Mouse (Mus musculus): ENCODE results near the gene Txlnb. TPM values are rescaled to one million over a fixed set of nuclear protein-coding genes. Genes with fewer than 3 reads are reported as not detected.
A peak's percentile ranks its signal among the peaks of the same experiment; 100 is the strongest.

Txlnb gene
- polyA plus RNA-seq, 1 experiment from 2014 or later = 0.57 TPM

- H3K9me3 ChIP-seq (replicated peaks; ENCODE audit: control insufficient read depth, low read length) = no peaks in the 10 kb centered on the region
- H3K27me3 ChIP-seq (replicated peaks; ENCODE audit: control insufficient read depth, insufficient read depth, low read length) = no peaks in the 10 kb centered on the region
- H3K9ac ChIP-seq (ENCODE audit: low read length) = no peak overlapping the region
- H3K4me3 ChIP-seq (ENCODE audit: low read depth, low read length) = no peak overlapping the region
- no peak overlapping the region for H3K4me2 ChIP-seq (ENCODE audit: low read length)
- WGBS = 90% methylated on average over 6 of the region's 6 CpGs
- DNase-seq (ENCODE audit: low spot score) (no peak), ATAC-seq (no peak)
- H3K4me1 ChIP-seq (ENCODE audit: control insufficient read depth, insufficient read depth, low read length) = no peaks in the 10 kb centered on the region
- H3K36me3 ChIP-seq (ENCODE audit: control insufficient read depth, insufficient read depth, low read length) = no peaks in the 10 kb centered on the region
- no peak overlapping the region for H3K27ac ChIP-seq (ENCODE audit: low read depth, low read length)
These were observed 39.0 kb downstream of the Txlnb start for GRCm38 (mm10) chr10:17835031-17835430.

- H3K9ac ChIP-seq (ENCODE audit: low read length) = no peak overlapping the region
- no peak for DNase-seq (ENCODE audit: low spot score)
- no peaks in the 10 kb centered on the region for H3K27me3 ChIP-seq (replicated peaks; ENCODE audit: control insufficient read depth, insufficient read depth, low read length)
- H3K36me3 ChIP-seq (ENCODE audit: control insufficient read depth, insufficient read depth, low read length) = no peaks in the 10 kb centered on the region
- H3K9me3 ChIP-seq (replicated peaks; ENCODE audit: control insufficient read depth, low read length) = no peaks in the 10 kb centered on the region
- no peak overlapping the region for H3K4me2 ChIP-seq (ENCODE audit: low read length)
- ATAC-seq = no peak
- 90% methylated on average over 1 of the region's 1 CpGs for WGBS
- H3K4me1 ChIP-seq (ENCODE audit: control insufficient read depth, insufficient read depth, low read length) = no peaks in the 10 kb centered on the region
- no peak overlapping the region for H3K27ac ChIP-seq (ENCODE audit: low read depth, low read length)
- no peak overlapping the region for H3K4me3 ChIP-seq (ENCODE audit: low read depth, low read length)
These were observed 40.2 kb downstream of the Txlnb start for GRCm38 (mm10) chr10:17836275-17836674.

GRCm38 (mm10) chr10:17842030-17842429 lies 46.0 kb downstream of the Txlnb start:
- 76% methylated on average over 3 of the region's 3 CpGs for WGBS
- no peak for ATAC-seq
- H3K27ac ChIP-seq (ENCODE audit: low read depth, low read length) = no peak overlapping the region
- H3K4me1 ChIP-seq (ENCODE audit: control insufficient read depth, insufficient read depth, low read length) = no peaks in the 10 kb centered on the region
- no peaks in the 10 kb centered on the region for H3K36me3 ChIP-seq (ENCODE audit: control insufficient read depth, insufficient read depth, low read length)
- H3K4me3 ChIP-seq (ENCODE audit: low read depth, low read length) = no peak overlapping the region
- H3K27me3 ChIP-seq (replicated peaks; ENCODE audit: control insufficient read depth, insufficient read depth, low read length) = no peaks in the 10 kb centered on the region
- H3K9me3 ChIP-seq (replicated peaks; ENCODE audit: control insufficient read depth, low read length) = 0 out of 2 replicates have a peak, but pooled peaks cover under 1% of the 10 kb centered on the region
- no peak overlapping the region for H3K4me2 ChIP-seq (ENCODE audit: low read length)
- H3K9ac ChIP-seq (ENCODE audit: low read length) = no peak overlapping the region
- peak; percentile 27 for DNase-seq (ENCODE audit: low spot score)

DNA sequence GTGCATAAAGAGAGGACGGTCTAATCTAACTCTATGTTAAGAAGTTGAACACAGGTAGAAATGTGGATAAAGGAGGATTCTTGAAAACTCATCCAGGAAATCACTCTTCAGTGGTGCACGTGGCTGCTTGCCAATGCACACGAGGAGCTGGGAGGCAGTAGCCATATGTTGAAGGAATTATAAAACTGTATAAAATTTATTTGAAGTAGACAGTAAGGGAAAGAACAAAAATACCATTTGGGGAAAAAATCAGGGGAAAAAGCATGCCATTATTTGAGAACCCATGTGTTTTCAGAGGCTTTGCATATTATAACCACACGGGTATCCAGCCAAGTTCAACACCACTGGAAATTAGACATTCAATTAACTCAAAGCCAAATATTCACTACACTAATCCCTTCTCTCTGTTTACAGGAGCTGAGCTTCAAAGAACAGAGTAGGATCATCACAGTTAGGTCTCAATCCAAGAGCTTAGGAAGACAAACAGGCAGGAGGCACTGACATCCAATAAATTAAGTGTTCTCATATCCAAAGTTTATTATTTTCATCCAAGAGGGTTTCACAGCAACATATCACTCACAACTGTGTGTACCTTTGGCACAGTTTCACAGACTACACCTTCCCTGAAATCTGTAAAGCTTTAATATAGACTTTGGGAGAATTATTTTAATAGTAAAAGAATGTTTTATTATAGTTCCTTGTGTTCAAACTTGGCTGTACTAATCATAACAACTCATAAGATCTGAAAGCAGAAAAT lies 48.9 kb downstream of the Txlnb start:
- H3K27me3 ChIP-seq (replicated peaks; ENCODE audit: control insufficient read depth, insufficient read depth, low read length) = no peaks in the 10 kb centered on the region
- H3K9ac ChIP-seq (ENCODE audit: low read length) = no peak overlapping the region
- H3K27ac ChIP-seq (ENCODE audit: low read depth, low read length) = no peak overlapping the region
- no peaks in the 10 kb centered on the region for H3K36me3 ChIP-seq (ENCODE audit: control insufficient read depth, insufficient read depth, low read length)
- H3K4me1 ChIP-seq (ENCODE audit: control insufficient read depth, insufficient read depth, low read length) = no peaks in the 10 kb centered on the region
- 53% methylated on average over 4 of the region's 4 CpGs for WGBS
- no peak overlapping the region for H3K4me3 ChIP-seq (ENCODE audit: low read depth, low read length)
- no peak overlapping the region for H3K4me2 ChIP-seq (ENCODE audit: low read length)
- DNase-seq (ENCODE audit: low spot score) = peak; percentile 53
- 0 out of 2 replicates have a peak, but pooled peaks cover 2% of the 10 kb centered on the region for H3K9me3 ChIP-seq (replicated peaks; ENCODE audit: control insufficient read depth, low read length)
- ATAC-seq = peak; percentile 50; the same call in 1 of the 2 replicates

GRCm38 (mm10) chr10:17857647-17858261 lies 61.7 kb downstream of the Txlnb start:
- Histone ChIP-seq H3K27me3 (replicated peaks; ENCODE audit: control insufficient read depth, insufficient read depth, low read length) (no peaks in the 10 kb centered on the region), H3K9ac (ENCODE audit: low read length) (no peak overlapping the region), H3K9me3 (replicated peaks; ENCODE audit: control insufficient read depth, low read length) (no peaks in the 10 kb centered on the region), H3K36me3 (ENCODE audit: control insufficient read depth, insufficient read depth, low read length) (no peaks in the 10 kb centered on the region), H3K4me3 (ENCODE audit: low read depth, low read length) (no peak overlapping the region), H3K4me1 (ENCODE audit: control insufficient read depth, insufficient read depth, low read length) (no peaks in the 10 kb centered on the region), H3K27ac (ENCODE audit: low read depth, low read length) (no peak overlapping the region), H3K4me2 (ENCODE audit: low read length) (no peak overlapping the region)
- 91% methylated on average over 9 of the region's 9 CpGs for WGBS
- DNase-seq (ENCODE audit: low spot score) = no peak
- ATAC-seq = no peak

DNA sequence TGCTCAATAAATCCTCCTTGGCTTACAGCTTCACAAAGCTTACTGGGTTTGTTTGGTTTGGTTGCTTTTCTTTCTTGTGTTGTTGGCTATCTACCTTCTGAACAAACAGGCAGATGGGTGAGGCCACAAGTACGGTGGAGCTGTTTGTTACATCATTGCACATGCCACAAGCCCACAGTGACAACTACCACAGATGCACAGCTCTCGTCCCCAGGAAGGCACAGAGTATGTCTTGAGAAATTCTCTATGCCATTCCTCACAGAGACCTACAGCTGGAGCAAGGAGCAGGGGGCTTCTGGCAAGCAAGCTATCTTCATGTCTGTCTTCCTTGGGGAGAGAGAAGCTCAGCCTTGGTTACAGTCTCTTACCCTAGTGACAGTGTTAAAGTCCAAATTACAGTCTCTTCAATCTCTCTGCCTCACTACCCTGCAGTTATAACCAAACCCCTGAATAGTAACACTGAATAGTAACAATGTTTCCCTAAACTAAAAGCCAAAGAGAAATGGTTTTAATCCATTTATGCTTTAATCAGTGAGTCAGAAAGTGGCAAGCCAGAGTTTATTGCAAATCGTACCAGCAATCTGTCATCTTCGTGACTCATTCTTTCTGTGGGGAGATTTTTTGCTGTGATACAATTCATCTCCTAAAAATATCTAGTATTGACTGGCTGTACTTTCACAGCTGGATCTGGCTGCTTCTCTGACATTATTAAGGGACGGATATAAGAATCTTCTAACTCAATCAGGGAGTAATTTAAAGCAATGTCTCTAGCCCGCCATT lies 64.9 kb downstream of the Txlnb start:
- Histone ChIP-seq H3K4me2 (ENCODE audit: low read length) (no peak overlapping the region), H3K4me1 (ENCODE audit: control insufficient read depth, insufficient read depth, low read length) (no peaks in the 10 kb centered on the region), H3K36me3 (ENCODE audit: control insufficient read depth, insufficient read depth, low read length) (no peaks in the 10 kb centered on the region), H3K27ac (ENCODE audit: low read depth, low read length) (no peak overlapping the region), H3K9me3 (replicated peaks; ENCODE audit: control insufficient read depth, low read length) (no peaks in the 10 kb centered on the region), H3K4me3 (ENCODE audit: low read depth, low read length) (no peak overlapping the region), H3K9ac (ENCODE audit: low read length) (no peak overlapping the region), H3K27me3 (replicated peaks; ENCODE audit: control insufficient read depth, insufficient read depth, low read length) (no peaks in the 10 kb centered on the region)
- DNase-seq (ENCODE audit: low spot score) (no peak), ATAC-seq (no peak)
- WGBS = 91% methylated on average over 6 of the region's 6 CpGs

DNA sequence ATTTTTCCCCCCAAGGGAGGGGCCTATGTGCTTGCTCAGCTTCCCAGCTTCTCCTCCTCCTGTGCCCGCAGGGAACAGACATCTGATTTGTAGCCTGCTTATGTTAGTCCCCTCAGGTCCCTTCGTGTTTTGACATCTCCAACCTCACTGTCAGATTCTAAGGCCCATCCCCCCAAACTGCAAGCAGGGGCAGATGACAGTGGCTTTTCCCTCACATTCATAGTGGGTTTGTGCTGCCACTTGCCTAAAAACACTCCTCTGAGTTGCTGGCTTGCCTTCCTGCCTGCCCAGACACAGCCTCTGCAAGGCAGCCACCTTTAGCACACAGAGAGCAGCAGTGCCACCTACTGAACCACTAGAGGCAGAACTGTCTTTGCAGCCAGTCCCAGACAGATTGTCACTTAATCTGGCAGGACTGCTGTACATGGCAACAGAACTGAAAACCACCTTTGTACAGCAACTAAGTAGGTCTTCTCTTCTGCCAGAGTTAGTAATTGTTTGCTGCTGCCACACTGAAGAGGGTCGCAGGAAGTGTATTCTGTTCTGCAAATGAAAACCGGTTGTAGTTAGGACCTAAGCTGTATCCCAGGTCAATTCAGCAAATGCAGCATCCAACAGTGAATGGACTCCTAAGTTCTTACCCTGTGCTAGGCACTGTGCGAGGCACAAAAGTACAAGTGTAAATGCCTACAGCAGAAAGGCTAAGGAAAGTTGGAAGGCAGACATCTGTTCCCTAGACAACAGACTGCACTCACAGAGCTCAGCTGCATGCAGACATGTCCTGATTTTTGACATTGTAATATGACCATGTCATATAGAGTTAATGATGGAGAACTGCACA lies 74.0 kb downstream of the Txlnb start:
- no peak overlapping the region for H3K4me2 ChIP-seq (ENCODE audit: low read length)
- no peaks in the 10 kb centered on the region for H3K9me3 ChIP-seq (replicated peaks; ENCODE audit: control insufficient read depth, low read length)
- peak; percentile 83 for DNase-seq (ENCODE audit: low spot score)
- H3K4me3 ChIP-seq (ENCODE audit: low read depth, low read length) = no peak overlapping the region
- H3K9ac ChIP-seq (ENCODE audit: low read length) = no peak overlapping the region
- ATAC-seq = peak; percentile 97
- H3K36me3 ChIP-seq (ENCODE audit: control insufficient read depth, insufficient read depth, low read length) = no peaks in the 10 kb centered on the region
- no peaks in the 10 kb centered on the region for H3K27me3 ChIP-seq (replicated peaks; ENCODE audit: control insufficient read depth, insufficient read depth, low read length)
- no peak overlapping the region for H3K27ac ChIP-seq (ENCODE audit: low read depth, low read length)
- no peaks in the 10 kb centered on the region for H3K4me1 ChIP-seq (ENCODE audit: control insufficient read depth, insufficient read depth, low read length)
- 25% methylated on average over 5 of the region's 5 CpGs for WGBS

DNA sequence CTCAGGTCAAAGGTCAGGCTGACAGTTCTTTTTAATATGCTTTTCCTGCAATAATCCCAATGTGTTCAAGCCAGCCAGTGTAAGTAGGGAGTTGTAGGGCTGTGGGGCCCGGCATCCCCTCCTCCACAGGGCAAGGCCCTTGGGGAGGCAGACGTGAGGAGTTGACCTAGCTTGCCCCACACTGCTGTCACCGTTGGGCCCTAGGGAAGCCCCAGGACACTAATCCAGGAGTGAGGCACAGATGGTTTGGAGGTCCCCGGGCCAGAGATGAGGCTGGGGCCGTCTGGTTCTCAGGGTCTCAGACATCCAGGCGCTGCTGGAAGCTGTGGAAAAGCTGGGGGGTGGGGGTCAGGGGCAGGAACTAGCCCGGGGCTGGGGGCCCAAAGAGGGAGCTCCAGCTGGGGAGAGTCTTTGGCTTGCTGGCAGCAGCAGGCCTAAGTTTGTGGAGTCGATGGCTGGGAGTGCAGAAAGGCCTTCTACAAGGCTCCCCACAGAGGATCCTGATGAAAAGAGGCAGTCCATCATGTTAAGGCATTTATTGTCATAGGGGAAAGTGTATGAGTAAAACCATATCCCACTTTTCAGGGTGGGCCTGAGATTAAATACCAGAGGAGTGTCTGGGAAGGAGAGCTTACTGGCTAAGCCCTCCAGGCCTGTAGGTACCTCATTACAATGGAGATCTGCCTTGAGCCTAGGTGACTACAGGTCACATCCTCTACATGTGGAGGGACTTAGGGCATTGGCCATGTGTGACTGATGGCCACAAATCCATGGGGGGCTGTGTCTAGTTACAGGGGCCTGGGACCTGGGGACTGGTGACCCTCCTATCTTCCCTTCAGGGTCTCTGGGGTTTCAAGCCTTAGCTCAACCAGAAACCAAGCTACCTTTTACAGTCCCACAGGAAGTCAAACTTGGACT lies 82.2 kb downstream of the Txlnb start:
- Histone ChIP-seq H3K36me3 (ENCODE audit: control insufficient read depth, insufficient read depth, low read length) (no peaks in the 10 kb centered on the region), H3K27ac (ENCODE audit: low read depth, low read length) (no peak overlapping the region), H3K4me3 (ENCODE audit: low read depth, low read length) (no peak overlapping the region), H3K4me2 (ENCODE audit: low read length) (no peak overlapping the region), H3K27me3 (replicated peaks; ENCODE audit: control insufficient read depth, insufficient read depth, low read length) (no peaks in the 10 kb centered on the region), H3K9me3 (replicated peaks; ENCODE audit: control insufficient read depth, low read length) (no peaks in the 10 kb centered on the region), H3K9ac (ENCODE audit: low read length) (no peak overlapping the region), H3K4me1 (ENCODE audit: control insufficient read depth, insufficient read depth, low read length) (no peaks in the 10 kb centered on the region)
- DNase-seq (ENCODE audit: low spot score) (no peak), ATAC-seq (no peak)
- WGBS = 55% methylated on average over 8 of the region's 8 CpGs
